Mouse (Mus musculus) induced T-regulatory cell, adult 2 months (primary cell): ENCODE data around the gene P2rx5.

Source experiments
- DNase-seq: peaks from one replicate; pipeline ENCODE4 v3.0.0-alpha.2; 2012; ENCODE audit warnings: low read depth

The P2rx5 gene

GRCm38 (mm10) chr11:73176186-73176585 is 16.0 kb downstream of the P2rx5 start:
- peak; percentile 46 for DNase-seq

GRCm38 (mm10) chr11:73176608-73177508 is 16.6 kb downstream of the P2rx5 start, which contains the start of the genes Emc6 and Tax1bp3:
Gene Emc6, minus strand, starts transcription at chr11:73177037.
Gene Tax1bp3, plus strand, starts transcription at chr11:73177083.
- peak; percentile 99 for DNase-seq

DNA sequence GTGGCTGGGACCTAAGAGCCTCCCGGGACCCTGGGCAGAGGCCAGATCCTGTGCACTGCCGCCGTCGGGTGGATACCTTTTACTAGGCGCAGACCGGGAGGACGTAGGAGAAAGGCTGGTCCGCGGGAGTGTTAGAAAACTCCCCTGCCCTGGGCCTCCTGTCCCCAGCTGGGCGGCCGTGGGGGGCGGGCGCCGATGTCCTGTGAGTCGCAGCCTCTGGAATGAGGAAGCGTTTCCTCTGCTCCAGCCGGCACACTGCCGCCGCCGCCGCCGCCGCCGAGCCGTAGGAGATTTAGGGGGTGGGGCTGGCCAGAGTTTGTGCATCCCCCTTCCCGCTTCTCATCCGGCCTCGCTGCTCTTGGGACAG is 17.3 kb downstream of the P2rx5 start:
- peak; percentile 63 for DNase-seq

- no peak for DNase-seq
Measured at GRCm38 (mm10) chr11:73177895-73178294, 17.7 kb downstream of the P2rx5 start.

DNA sequence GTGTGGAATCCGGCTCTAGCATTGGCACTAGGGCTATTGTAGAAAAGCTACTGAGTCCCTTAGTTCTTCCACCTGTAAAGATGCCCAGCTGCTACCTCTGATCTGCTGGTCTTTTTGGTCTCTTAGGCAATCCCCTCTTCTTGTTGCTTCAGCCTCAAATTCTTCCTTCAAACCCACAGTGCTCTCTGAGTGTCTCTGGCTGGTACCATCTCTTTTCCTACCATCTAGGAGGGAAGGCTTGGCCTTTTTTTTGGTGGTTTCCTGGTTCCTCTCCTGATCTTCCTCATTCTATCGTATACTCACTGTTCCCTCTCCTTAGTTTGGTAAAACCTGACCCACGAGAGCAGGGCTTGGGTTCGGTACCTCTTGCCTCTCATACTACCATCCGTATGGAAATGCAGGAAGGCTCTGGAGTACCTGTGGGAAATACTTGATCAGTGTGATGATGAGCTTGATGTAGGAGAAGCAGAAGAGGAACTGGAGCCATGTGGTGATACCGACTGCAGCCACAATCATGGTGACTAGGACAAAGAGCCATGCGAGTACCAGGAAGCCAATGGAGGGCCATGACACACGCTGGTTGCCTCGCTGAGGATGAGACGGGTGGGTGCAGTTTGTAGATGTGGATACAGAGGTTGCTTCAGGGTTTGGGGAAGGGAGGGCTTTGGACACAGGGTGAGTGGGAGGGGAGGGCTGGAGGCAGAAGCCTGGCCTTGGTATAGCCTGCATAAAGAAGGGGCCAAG is 25.8 kb downstream of the P2rx5 start:
- no peak for DNase-seq

DNA sequence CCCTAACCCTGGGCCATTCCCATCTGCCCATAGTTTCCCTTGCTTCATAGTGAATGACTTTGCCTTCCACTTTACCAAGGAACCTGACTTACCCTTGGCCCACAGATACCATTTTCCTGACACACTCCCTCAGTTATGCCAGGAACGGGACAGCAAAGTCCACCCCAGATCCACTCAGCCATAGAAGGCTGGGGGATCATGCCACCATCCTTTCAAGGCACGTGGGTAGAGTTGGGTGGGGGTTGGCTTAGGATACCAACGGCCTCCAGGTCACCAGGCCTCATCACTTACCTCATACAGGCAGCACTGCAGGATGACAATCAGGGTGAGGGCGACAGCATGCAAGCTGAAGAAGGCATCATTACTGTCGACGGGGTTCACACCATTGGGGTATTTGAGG is 27.0 kb downstream of the P2rx5 start:
- no peak for DNase-seq

DNA sequence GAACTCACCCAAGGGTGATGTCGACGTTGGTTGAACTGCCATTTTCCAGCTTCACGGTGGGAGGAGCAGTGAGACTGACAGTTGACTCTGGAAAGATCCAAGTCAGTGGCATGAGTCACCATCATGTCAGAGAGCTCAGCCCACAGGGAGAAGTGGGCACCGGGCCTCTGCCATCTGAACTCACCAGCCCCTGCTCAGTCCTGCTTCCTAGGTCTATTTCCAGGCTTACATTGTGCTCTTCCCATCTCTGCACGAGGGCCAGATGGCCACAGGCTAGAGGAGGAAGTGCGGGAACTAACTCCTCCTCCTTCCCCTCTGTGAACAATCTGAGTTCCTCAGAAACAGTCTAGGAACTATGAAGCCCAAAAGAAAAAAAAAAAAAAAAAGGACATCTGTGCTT is 32.8 kb downstream of the P2rx5 start:
- no peak for DNase-seq

- no peak for DNase-seq
Measured at GRCm38 (mm10) chr11:73194444-73194843, 34.2 kb downstream of the P2rx5 start.

DNA sequence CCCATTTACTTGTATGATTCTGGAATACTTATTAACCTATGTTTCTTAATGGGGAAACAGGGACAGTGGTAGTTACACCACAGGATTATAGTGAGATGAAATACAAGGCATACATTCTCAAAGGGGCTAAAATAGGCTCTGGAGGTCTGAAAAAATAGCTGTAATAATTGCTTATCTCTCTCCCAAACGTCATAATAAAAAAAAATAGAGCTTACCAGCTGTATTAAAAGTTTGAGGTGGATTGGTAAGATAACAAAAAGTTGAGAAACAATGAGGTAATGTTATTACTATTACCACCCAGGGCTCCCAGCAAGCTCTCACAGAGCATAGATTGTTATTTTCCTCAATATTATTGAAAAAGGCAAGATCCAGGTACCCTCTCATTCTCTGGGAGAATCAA is 38.0 kb downstream of the P2rx5 start:
- DNase-seq, result no peak

DNA sequence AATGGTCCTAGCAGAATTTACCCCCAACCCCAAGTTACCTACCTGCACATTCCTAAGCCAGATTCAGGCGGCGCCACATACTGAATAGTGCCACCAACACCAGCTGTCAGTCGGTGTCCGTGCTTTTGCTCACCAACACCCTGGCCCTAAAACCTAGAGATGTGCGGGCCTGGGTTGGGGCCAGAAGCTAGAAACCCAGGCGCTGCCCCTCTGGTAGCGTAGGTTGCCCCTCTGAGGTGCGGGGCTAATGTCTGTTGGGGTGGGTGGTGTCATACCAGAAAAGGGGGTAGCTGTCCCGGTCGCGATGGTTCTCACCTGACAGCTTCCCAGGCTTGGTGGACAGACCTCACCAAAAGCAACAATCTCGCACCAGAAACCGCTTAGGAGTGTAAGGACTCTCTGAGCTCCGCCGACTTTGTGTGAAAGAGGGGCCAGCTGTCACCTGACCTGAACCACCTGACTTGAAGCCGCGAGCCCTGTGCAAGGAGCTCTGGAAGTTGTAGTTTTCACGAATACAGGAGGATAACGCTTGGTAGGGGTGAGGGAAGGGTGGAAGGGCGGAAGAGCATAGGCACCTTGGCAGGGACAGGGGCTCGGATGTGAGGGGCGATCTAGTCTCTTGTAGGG is 38.5 kb downstream of the P2rx5 start, which contains the start of gene Ctns:
Gene Ctns, minus strand, starts transcription at position 440 of the 627 bp plus-strand sequence.
- no peak for DNase-seq

DNA sequence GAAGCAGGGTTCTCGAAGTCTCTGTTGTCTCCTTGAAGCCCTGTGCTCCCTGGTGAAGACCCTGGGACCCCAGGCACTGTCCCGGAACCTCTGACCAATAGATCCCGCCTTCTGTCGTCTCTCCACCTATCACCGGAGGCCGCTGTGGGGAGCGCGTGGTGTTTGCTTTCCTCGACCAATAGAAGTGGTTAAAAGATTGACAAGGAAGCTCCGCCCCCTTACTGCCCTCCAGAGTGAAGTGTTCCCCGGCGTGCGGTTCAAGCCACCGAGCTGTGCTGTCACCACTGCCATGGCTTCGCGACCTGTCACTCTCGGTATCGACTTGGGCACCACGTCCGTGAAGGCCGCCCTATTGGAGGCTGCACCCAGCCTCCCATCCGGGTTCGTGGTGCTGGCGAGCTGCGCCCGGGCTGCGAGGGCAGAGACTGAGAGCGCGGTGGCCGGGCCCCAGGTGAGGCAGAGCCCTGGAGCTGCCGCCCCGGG is 39.0 kb downstream of the P2rx5 start, which contains the start of gene Shpk:
Gene Shpk, plus strand, starts transcription at position 231 of the 483 bp plus-strand sequence.
- DNase-seq, result peak; percentile 98

DNA sequence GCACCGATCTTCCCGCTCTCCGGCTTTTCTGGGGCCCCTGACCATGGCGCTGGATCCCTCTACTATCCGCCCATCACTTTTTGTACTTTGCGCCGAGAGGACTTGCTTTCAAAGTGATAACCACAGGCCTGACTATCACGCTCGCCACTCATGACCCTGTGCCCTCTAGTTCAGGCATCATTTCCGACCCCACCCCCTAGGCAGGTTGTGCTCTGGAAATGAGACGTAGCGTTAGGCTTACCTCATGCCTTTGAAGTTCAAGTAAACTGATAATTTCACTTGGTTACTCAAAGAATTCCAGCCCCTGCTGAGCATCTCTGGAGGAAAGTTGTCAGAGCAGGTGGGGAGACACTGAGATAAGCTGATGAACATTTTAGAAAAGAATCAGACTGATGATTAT is 39.7 kb downstream of the P2rx5 start:
- DNase-seq, result peak; percentile 85

- no peak for DNase-seq
Measured at GRCm38 (mm10) chr11:73201021-73201420, 40.8 kb downstream of the P2rx5 start.

DNA sequence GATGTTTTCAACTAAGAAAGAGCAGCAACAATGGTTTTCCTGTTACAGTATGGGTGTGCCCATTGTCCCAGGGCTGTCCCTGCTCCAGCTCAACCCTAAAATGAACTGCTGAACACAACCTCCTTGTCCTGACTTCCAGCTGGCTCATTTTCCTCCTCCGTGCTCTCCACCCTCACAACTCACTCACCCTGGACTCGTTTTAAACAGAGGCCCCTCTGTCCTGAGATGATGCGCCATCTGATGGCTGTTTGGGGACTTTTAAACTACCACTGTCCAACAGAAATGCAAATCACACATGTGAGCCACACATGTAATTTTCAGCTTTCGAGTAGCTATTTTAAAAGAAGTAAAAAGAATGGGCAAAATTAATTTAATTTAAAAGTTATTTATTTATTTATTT is 41.4 kb downstream of the P2rx5 start:
- DNase-seq, result peak; percentile 12

DNA sequence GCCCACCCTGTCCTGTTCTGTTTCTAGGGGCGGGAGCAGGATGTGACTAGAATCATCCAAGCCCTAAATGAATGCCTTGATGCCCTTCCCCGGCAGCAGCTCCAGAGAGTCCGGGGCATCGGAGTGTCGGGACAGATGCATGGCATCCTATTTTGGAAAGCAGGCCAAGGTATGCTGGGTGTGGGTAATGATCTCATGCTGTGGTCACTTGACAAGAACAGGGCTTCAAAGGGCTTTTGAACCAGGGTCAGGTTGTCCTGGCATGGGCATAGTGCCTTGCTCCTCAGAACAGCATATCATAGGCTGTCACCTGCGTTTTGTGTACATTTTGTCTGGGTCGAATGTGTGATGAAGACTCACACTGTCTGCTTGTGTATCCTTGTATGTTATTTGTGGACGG is 43.7 kb downstream of the P2rx5 start:
- no peak for DNase-seq

- DNase-seq, result no peak
Measured at GRCm38 (mm10) chr11:73205194-73205593, 45.0 kb downstream of the P2rx5 start.

GRCm38 (mm10) chr11:73207621-73208020 is 47.4 kb downstream of the P2rx5 start:
- DNase-seq, result peak; percentile 52

GRCm38 (mm10) chr11:73213956-73214355 is 53.7 kb downstream of the P2rx5 start:
- no peak for DNase-seq

DNA sequence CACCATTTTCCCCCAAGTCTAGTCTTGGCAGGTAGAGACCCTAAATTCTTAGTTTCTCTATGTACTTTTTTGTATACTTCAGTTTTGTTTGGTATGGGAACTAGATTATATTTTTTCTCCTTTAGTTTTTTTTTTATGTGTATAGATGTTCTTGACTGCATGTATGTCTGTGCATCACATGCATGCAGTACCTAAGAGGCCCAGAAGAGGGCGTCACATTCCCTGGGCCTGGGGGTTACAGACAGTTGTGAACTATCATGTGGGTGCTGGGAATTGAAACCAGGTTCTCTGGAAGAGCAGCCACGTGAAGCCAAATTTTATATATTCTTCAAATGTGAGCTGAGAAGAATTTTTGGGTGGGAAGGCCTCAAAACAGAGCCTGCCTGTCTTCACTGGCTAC is 59.5 kb downstream of the P2rx5 start:
- peak; percentile 21 for DNase-seq

GRCm38 (mm10) chr11:73220651-73221050 is 60.4 kb downstream of the P2rx5 start:
- no peak for DNase-seq
